18 mouse cellular contexts compared by ENCODE assay signal in the genomic region with DNA sequence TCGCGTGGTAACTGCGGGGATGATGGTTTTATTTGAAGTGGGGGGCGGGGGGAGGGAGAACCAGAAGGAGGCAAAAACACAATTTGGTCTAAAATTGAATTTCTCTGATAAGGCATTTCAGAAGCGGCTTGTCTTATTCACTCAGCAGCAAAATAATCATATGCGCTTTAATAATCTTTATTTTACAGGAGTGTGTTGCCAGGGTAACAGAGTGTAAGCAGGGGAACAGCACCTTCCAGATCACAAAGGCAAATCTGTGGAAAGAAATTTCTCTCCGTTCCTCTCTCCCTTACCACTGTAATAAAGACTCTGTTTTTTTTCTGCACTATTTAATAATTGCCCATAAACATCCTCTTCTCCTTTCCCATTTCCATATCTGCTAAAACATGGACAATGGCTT.
A peak's percentile ranks its signal among the peaks of the same experiment; 100 is the strongest.
DNase-seq lines count a peak whose midpoint lies in the region; ATAC-seq and TF ChIP-seq lines count a peak whose summit lies in the region.
"Had no signal": no experiment of that assay in that cellular context is flagged by ENCODE, and none has a peak within 500 bp of the region (broad histone marks: within the 10 kb centered on the region; RNA-seq: fewer than 3 reads in every experiment).

No protein-coding gene starts in this region.

- H3K79me2 ChIP-seq in heart, adult 2 months (replicated peaks; ENCODE audit: control insufficient read depth, insufficient read depth, low read length) = no peaks in the 10 kb centered on the region

- H3K27ac ChIP-seq in forebrain, embryonic 15.5 days (replicated peaks) = peak overlapping the region; percentile 69
- H3K27ac ChIP-seq in hindbrain, embryonic 15.5 days (replicated peaks) = peak overlapping the region; percentile 74
- peak overlapping the region; percentile 74 for H3K27ac ChIP-seq in midbrain, postnatal 0 days (ENCODE audit: low read depth, low read length)
- no peak overlapping the region for H3K27ac ChIP-seq in heart, adult 2 months
- H3K27ac ChIP-seq: left cerebral cortex, adult 2 months; liver, embryonic 13.5 days; stomach, embryonic 15.5 days had no signal

- peak; percentile 39 for DNase-seq in brain, adult 2 months (ENCODE audit: low read depth, low spot score)
- DNase-seq in midbrain, postnatal 0 days (ENCODE audit: low spot score) = peak; percentile 14
- DNase-seq in lung, adult 18-20 months = no peak
- DNase-seq in heart, adult 2 months = no peak
- DNase-seq in thymus, postnatal 25 days = no peak
- no peak for DNase-seq in lung, postnatal 4 days
- DNase-seq: cerebellum, adult 11 months; cerebellum, postnatal 25 days; gastrocnemius, postnatal 25 days; kidney, adult 11 months; kidney, postnatal 10 days; liver, embryonic 13.5 days; spleen, adult 18-20 months had no signal

- H3K27me3 ChIP-seq in forebrain, embryonic 15.5 days = no peaks in the 10 kb centered on the region
- no peaks in the 10 kb centered on the region for H3K27me3 ChIP-seq in hindbrain, embryonic 15.5 days
- no peaks in the 10 kb centered on the region for H3K27me3 ChIP-seq in midbrain, postnatal 0 days (ENCODE audit: insufficient read depth, low read length)
- no peaks in the 10 kb centered on the region; the same call in 1 of the 2 replicates for H3K27me3 ChIP-seq in heart, adult 2 months (ENCODE audit: control insufficient read depth, insufficient read depth, low read length)
- H3K27me3 ChIP-seq: heart, embryonic 12.5 days; liver, embryonic 13.5 days; stomach, embryonic 15.5 days had no signal

- no peak for TF ChIP-seq CTCF in midbrain, postnatal 0 days (IDR thresholded peaks at IDR 0.05)
- TF ChIP-seq CTCF in heart, adult 2 months (IDR thresholded peaks at IDR 0.05) = no peak

- ATAC-seq in forebrain, embryonic 15.5 days (replicated peaks) = 0 out of 2 replicates have a peak, but pooled peaks have one; percentile 41
- peak; percentile 56 for ATAC-seq in hindbrain, embryonic 15.5 days (ENCODE audit: low FRiP score, low read depth)
- no peak for ATAC-seq in midbrain, postnatal 0 days (ENCODE audit: low FRiP score)

- no peak for TF ChIP-seq EP300 in heart, adult 2 months (IDR thresholded peaks at IDR 0.05; ENCODE audit: insufficient read depth, low read depth, low read length)

- no peaks in the 10 kb centered on the region for H3K9me3 ChIP-seq in forebrain, embryonic 15.5 days
- no peaks in the 10 kb centered on the region for H3K9me3 ChIP-seq in hindbrain, embryonic 15.5 days
- no peaks in the 10 kb centered on the region for H3K9me3 ChIP-seq in midbrain, postnatal 0 days (ENCODE audit: low read length)
- H3K9me3 ChIP-seq: heart, embryonic 12.5 days; liver, embryonic 13.5 days; stomach, embryonic 15.5 days had no signal

- peaks cover 23% of the 10 kb centered on the region for H3K4me1 ChIP-seq in forebrain, embryonic 15.5 days
- peaks cover 18% of the 10 kb centered on the region for H3K4me1 ChIP-seq in hindbrain, embryonic 15.5 days (replicated peaks)
- H3K4me1 ChIP-seq in midbrain, postnatal 0 days (ENCODE audit: insufficient read depth, low read length) = peaks cover 4% of the 10 kb centered on the region; the same call in 1 of the 2 replicates
- H3K4me1 ChIP-seq in heart, adult 2 months (ENCODE audit: control insufficient read depth, insufficient read depth, low read length) = peaks cover 2% of the 10 kb centered on the region; the same call in 1 of the 2 replicates
- H3K4me1 ChIP-seq: heart, embryonic 12.5 days; liver, embryonic 13.5 days; stomach, embryonic 15.5 days had no signal

- no peak overlapping the region for H3K9ac ChIP-seq in forebrain, embryonic 15.5 days (replicated peaks)
- 0 out of 2 replicates have a peak overlapping the region, but pooled peaks have one; percentile 2 for H3K9ac ChIP-seq in hindbrain, embryonic 15.5 days
- H3K9ac ChIP-seq in midbrain, postnatal 0 days (replicated peaks; ENCODE audit: low read length, poor library complexity, severe bottlenecking) = peak overlapping the region; percentile 19; the same call in 1 of the 2 replicates
- no peak overlapping the region for H3K9ac ChIP-seq in heart, adult 2 months (ENCODE audit: low read depth, low read length)
- H3K9ac ChIP-seq: heart, embryonic 12.5 days; liver, embryonic 13.5 days; stomach, embryonic 15.5 days had no signal

- H3K36me3 ChIP-seq in forebrain, embryonic 15.5 days = no peaks in the 10 kb centered on the region
- H3K36me3 ChIP-seq in hindbrain, embryonic 15.5 days = no peaks in the 10 kb centered on the region
- no peaks in the 10 kb centered on the region for H3K36me3 ChIP-seq in midbrain, postnatal 0 days (ENCODE audit: insufficient read depth, low read length)
- no peaks in the 10 kb centered on the region for H3K36me3 ChIP-seq in heart, adult 2 months (ENCODE audit: control insufficient read depth, insufficient read depth, low read length)
- H3K36me3 ChIP-seq: heart, embryonic 12.5 days; liver, embryonic 13.5 days; stomach, embryonic 15.5 days had no signal

- WGBS in forebrain, embryonic 15.5 days = 51% methylated on average over 7 of the region's 7 CpGs
- WGBS in hindbrain, embryonic 15.5 days = 47% methylated on average over 7 of the region's 7 CpGs
- 23% methylated on average over 7 of the region's 7 CpGs for WGBS in midbrain, postnatal 0 days
- 66% methylated on average over 7 of the region's 7 CpGs for WGBS in heart, adult 2 months

- H3K4me3 ChIP-seq in forebrain, embryonic 15.5 days = no peak overlapping the region
- H3K4me3 ChIP-seq in hindbrain, embryonic 15.5 days = no peak overlapping the region
- no peak overlapping the region for H3K4me3 ChIP-seq in midbrain, postnatal 0 days (ENCODE audit: low read depth, low read length)
- no peak overlapping the region for H3K4me3 ChIP-seq in heart, adult 2 months
- H3K4me3 ChIP-seq: heart, embryonic 12.5 days; left cerebral cortex, adult 2 months; liver, embryonic 13.5 days; stomach, embryonic 15.5 days had no signal

- intact Hi-C loops in heart, adult 2 months (cut with DNase I) = loop anchor here (5.0 to 10.0 kb wide), 4 partner anchors 273 to 1305 kb away; no protein-coding TSS in a partner anchor

- no peak for TF ChIP-seq POLR2A in heart, adult 2 months (IDR thresholded peaks at IDR 0.05; ENCODE audit: insufficient read depth, low read depth, low read length)

- H3K4me2 ChIP-seq in forebrain, embryonic 15.5 days (replicated peaks) = no peak overlapping the region; the same call in 1 of the 2 replicates
- peak overlapping the region; percentile 18; the same call in 1 of the 2 replicates for H3K4me2 ChIP-seq in hindbrain, embryonic 15.5 days
- H3K4me2 ChIP-seq in midbrain, postnatal 0 days (ENCODE audit: low read depth, low read length, poor library complexity, severe bottlenecking) = peak overlapping the region; percentile 26
- H3K4me2 ChIP-seq: heart, embryonic 12.5 days; liver, embryonic 13.5 days; stomach, embryonic 15.5 days had no signal

Comparison
In these comparisons a context has a peak if more than half of its experiments do, and no peak if none do; other contexts are left out.
1. DNase-seq: peak in brain, adult 2 months (single experiment) and midbrain, postnatal 0 days (single experiment); none in lung, adult 18-20 months (0 of 2), heart, adult 2 months (0 of 2), thymus, postnatal 25 days (single experiment) and lung, postnatal 4 days (0 of 2).
2. H3K9ac ChIP-seq: peak in hindbrain, embryonic 15.5 days (single experiment) and midbrain, postnatal 0 days (single experiment); none in forebrain, embryonic 15.5 days (single experiment) and heart, adult 2 months (single experiment).